ENCODE assay signal across 8 mouse cellular contexts in genomic region chr2:30692561-30693205, GRCm38 (mm10).
DNase-seq lines count a peak whose midpoint lies in the region; ATAC-seq and TF ChIP-seq lines count a peak whose summit lies in the region.

No protein-coding gene starts in this region.

- H3K4me3 ChIP-seq in forebrain, embryonic 13.5 days = peak overlapping the region; percentile 21
- H3K4me3 ChIP-seq in hindbrain, embryonic 16.5 days (ENCODE audit: low read length) = peak overlapping the region; percentile 13; the same call in 1 of the 2 replicates
- no peak overlapping the region for H3K4me3 ChIP-seq in liver, embryonic 15.5 days (replicated peaks)
- H3K4me3 ChIP-seq in olfactory bulb, adult 2 months (ENCODE audit: insufficient read depth, low read depth, low read length) = peak overlapping the region; percentile 25

- H3K4me2 ChIP-seq in forebrain, embryonic 13.5 days = peak overlapping the region; percentile 61
- peak overlapping the region; percentile 73 for H3K4me2 ChIP-seq in hindbrain, embryonic 16.5 days (ENCODE audit: low read length)
- H3K4me2 ChIP-seq in liver, embryonic 15.5 days = no peak overlapping the region

- WGBS in forebrain, embryonic 13.5 days = 1% methylated on average over 9 of the region's 13 CpGs
- WGBS in hindbrain, embryonic 16.5 days = 1% methylated on average over 13 of the region's 13 CpGs
- 6% methylated on average over 13 of the region's 13 CpGs for WGBS in liver, embryonic 15.5 days (ENCODE audit: insufficient replicate concordance)
- WGBS in olfactory bulb, adult 2 months = 3% methylated on average over 13 of the region's 13 CpGs

- no peak for TF ChIP-seq POLR2A in olfactory bulb, adult 2 months (IDR thresholded peaks at IDR 0.05; ENCODE audit: insufficient read depth, low read depth, low read length)

- peaks cover 67% of the 10 kb centered on the region for H3K4me1 ChIP-seq in forebrain, embryonic 13.5 days
- H3K4me1 ChIP-seq in hindbrain, embryonic 16.5 days (ENCODE audit: control insufficient read depth, insufficient read depth, low read depth, low read length) = peaks cover 41% of the 10 kb centered on the region
- H3K4me1 ChIP-seq in liver, embryonic 15.5 days (replicated peaks) = peaks cover 30% of the 10 kb centered on the region
- H3K4me1 ChIP-seq in olfactory bulb, adult 2 months (ENCODE audit: control insufficient read depth, insufficient read depth, low read length) = peaks cover 61% of the 10 kb centered on the region

- DNase-seq in layer of hippocampus, adult 11-12 months (ENCODE audit: low spot score) = peak; percentile 48
- DNase-seq in layer of hippocampus, adult 18-20 months (ENCODE audit: low spot score in 2 of 2) = no peak
- DNase-seq in adrenal gland, postnatal 25 days = peak; percentile 56

- no peaks in the 10 kb centered on the region for H3K36me3 ChIP-seq in forebrain, embryonic 13.5 days (ENCODE audit: poor library complexity, severe bottlenecking)
- H3K36me3 ChIP-seq in hindbrain, embryonic 16.5 days (ENCODE audit: control insufficient read depth, insufficient read depth, low read length) = no peaks in the 10 kb centered on the region
- H3K36me3 ChIP-seq in liver, embryonic 15.5 days (replicated peaks) = no peaks in the 10 kb centered on the region

- peak; percentile 83 for ATAC-seq in forebrain, embryonic 13.5 days
- ATAC-seq in hindbrain, embryonic 16.5 days = peak; percentile 82
- ATAC-seq in liver, embryonic 15.5 days (ENCODE audit: insufficient read depth) = peak; percentile 20; the same call in 1 of the 2 replicates
- no peak for ATAC-seq in erythroid progenitor cell, adult 5-6 weeks (replicated peaks; ENCODE audit: low FRiP score, poor library complexity, severe bottlenecking)

- H3K9me3 ChIP-seq in forebrain, embryonic 13.5 days (replicated peaks) = no peaks in the 10 kb centered on the region
- no peaks in the 10 kb centered on the region for H3K9me3 ChIP-seq in hindbrain, embryonic 16.5 days (ENCODE audit: control insufficient read depth, low read length)
- H3K9me3 ChIP-seq in liver, embryonic 15.5 days (replicated peaks) = no peaks in the 10 kb centered on the region

- no peaks in the 10 kb centered on the region for H3K27me3 ChIP-seq in forebrain, embryonic 13.5 days
- H3K27me3 ChIP-seq in hindbrain, embryonic 16.5 days (replicated peaks; ENCODE audit: control insufficient read depth, insufficient read depth, low read length) = no peaks in the 10 kb centered on the region
- H3K27me3 ChIP-seq in liver, embryonic 15.5 days = peaks cover 37% of the 10 kb centered on the region

- TF ChIP-seq CTCF in olfactory bulb, adult 2 months (IDR thresholded peaks at IDR 0.05; ENCODE audit: insufficient read depth, low read depth, low read length) = no peak

- peak overlapping the region; percentile 100 for H3K27ac ChIP-seq in forebrain, embryonic 13.5 days
- H3K27ac ChIP-seq in hindbrain, embryonic 16.5 days (ENCODE audit: low read depth, low read length) = peak overlapping the region; percentile 99
- peak overlapping the region; percentile 26; the same call in 1 of the 2 replicates for H3K27ac ChIP-seq in liver, embryonic 15.5 days (replicated peaks)
- peak overlapping the region; percentile 99 for H3K27ac ChIP-seq in olfactory bulb, adult 2 months (ENCODE audit: insufficient read depth, low read depth, low read length)

- peak overlapping the region; percentile 79 for H3K9ac ChIP-seq in forebrain, embryonic 13.5 days
- H3K9ac ChIP-seq in hindbrain, embryonic 16.5 days (ENCODE audit: low read depth, low read length) = peak overlapping the region; percentile 60
- H3K9ac ChIP-seq in liver, embryonic 15.5 days = no peak overlapping the region

Comparison
In these comparisons a context has a peak if more than half of its experiments do, and no peak if none do; other contexts are left out.
1. DNase-seq: peak in layer of hippocampus, adult 11-12 months (single experiment) and adrenal gland, postnatal 25 days (single experiment); none in layer of hippocampus, adult 18-20 months (0 of 2).
2. H3K27ac ChIP-seq: peak in every context shown above with its lines; median percentile 100 in forebrain, embryonic 13.5 days; 99 in hindbrain, embryonic 16.5 days; 99 in olfactory bulb, adult 2 months; 26 in liver, embryonic 15.5 days.